Mouse (Mus musculus) layer of hippocampus, postnatal 36 days (tissue): Measurements from ENCODE around the gene Vmn2r90. TPM values are rescaled to one million over a fixed set of nuclear protein-coding genes. Genes with fewer than 3 reads are reported as not detected.
"Not testable (repeated sequence)": the region's sequence is repeated elsewhere in the genome, so short reads cannot be mapped to it uniquely, and the experiment has no call there.

ENCODE experiments used
- DNase-seq, 2 experiments: peaks; one replicate each; pipeline ENCODE4 v3.0.0; 2022
- total RNA-seq, 2 experiments: library from RNA; stranded (reverse); gene quantifications; 2 replicates each; pipeline ENCODE4 v1.2.3; 2021

Gene Vmn2r90
- not detected for total RNA-seq

GRCm38 (mm10) chr17:17703447-17703846 is at the start of gene Vmn2r90:
Vmn2r90 (plus strand) TSS chr17:17703747.
- DNase-seq = no peak

GRCm38 (mm10) chr17:17654997-17655828 is 48.3 kb upstream of the Vmn2r90 start:
- DNase-seq = no peak

- no peak for DNase-seq
Measured at GRCm38 (mm10) chr17:17655829-17656176, 47.7 kb upstream of the Vmn2r90 start.

- DNase-seq = no peak
Measured at GRCm38 (mm10) chr17:17678781-17679180, 24.8 kb upstream of the Vmn2r90 start.

GRCm38 (mm10) chr17:17690659-17691058 is 12.9 kb upstream of the Vmn2r90 start:
- no peak for DNase-seq

- DNase-seq = not testable (repeated sequence)
Measured at GRCm38 (mm10) chr17:17732396-17732795, 28.8 kb downstream of the Vmn2r90 start.

- no peak for DNase-seq
Measured at GRCm38 (mm10) chr17:17738635-17739034, 35.1 kb downstream of the Vmn2r90 start.

- DNase-seq = not testable (repeated sequence)
Measured at GRCm38 (mm10) chr17:17739300-17739699, 35.8 kb downstream of the Vmn2r90 start.

GRCm38 (mm10) chr17:17739936-17740335 is 36.4 kb downstream of the Vmn2r90 start:
- not testable (repeated sequence) for DNase-seq

GRCm38 (mm10) chr17:17741516-17741915 is 38.0 kb downstream of the Vmn2r90 start:
- DNase-seq = not testable (repeated sequence)

GRCm38 (mm10) chr17:17749371-17749770 is 45.8 kb downstream of the Vmn2r90 start:
- DNase-seq = peak; percentile 33 to 51

- DNase-seq = no peak
Measured at GRCm38 (mm10) chr17:17762614-17763293, 59.2 kb downstream of the Vmn2r90 start.

- no peak for DNase-seq
Measured at GRCm38 (mm10) chr17:17764206-17764605, 60.7 kb downstream of the Vmn2r90 start.

GRCm38 (mm10) chr17:17766481-17766880 is 62.9 kb downstream of the Vmn2r90 start:
- peak in 1 of 2 experiments; percentile 1 for DNase-seq

Other genes starting within 250 kb of the Vmn2r90 start
- 100 to 1,000 TPM; 106 TPM for gene Lnpep, start 78.7 kb upstream of the Vmn2r90 start, total RNA-seq
- 10 to 100 TPM; 89.5 to 99.7 TPM for gene Spaca6, start 123.4 kb downstream of the Vmn2r90 start, total RNA-seq
- gene Has1, start 151.5 kb downstream of the Vmn2r90 start, total RNA-seq = under 1 TPM; 0.32 to 0.61 TPM
- not detected for gene Fpr1, start 180.2 kb downstream of the Vmn2r90 start, total RNA-seq
- gene Fpr2, start 184.1 kb downstream of the Vmn2r90 start, total RNA-seq = not detected
- gene Fpr3, start 184.1 kb downstream of the Vmn2r90 start, total RNA-seq = not detected